Mouse (Mus musculus): ENCODE results near the gene Foxo1. TPM values are rescaled to one million over a fixed set of nuclear protein-coding genes. Genes with fewer than 3 reads are reported as not detected.
A peak's percentile ranks its signal among the peaks of the same experiment; 100 is the strongest.

Gene Foxo1
- polyA plus RNA-seq (2015; fragmentation: Nextera tagmentation; extraction: Ambion mirVana): 6.5 and 7.0 TPM in 2 replicates

- peak within 1 kb of the TSS; percentile 96 for H3K4me2 ChIP-seq
- no peaks in the 10 kb centered on the region for H3K27me3 ChIP-seq (replicated peaks)
- H3K9ac ChIP-seq: peak within 1 kb of the TSS; percentile 91
- peak within 1 kb of the TSS; percentile 95 for H3K27ac ChIP-seq
- no peaks in the 10 kb centered on the region for H3K9me3 ChIP-seq
- H3K4me3 ChIP-seq (replicated peaks): peak within 1 kb of the TSS; percentile 98
- H3K36me3 ChIP-seq: no peaks in the 10 kb centered on the region
- under 1% methylated on average over 73 of the region's 85 CpGs for WGBS
- peaks cover 6% of the 10 kb centered on the region; the same call in 1 of the 2 replicates for H3K4me1 ChIP-seq
- ATAC-seq (ENCODE audit: insufficient read depth, low FRiP score, low read depth): peak; percentile 90
Measured at GRCm38 (mm10) chr3:52267652-52268486, at the start of gene Foxo1. Gene Foxo1, plus strand, starts transcription at chr3:52268336.

GRCm38 (mm10) chr3:52218864-52219263 lies 49.3 kb upstream of the Foxo1 start:
- Histone ChIP-seq H3K4me1 (no peaks in the 10 kb centered on the region), H3K4me3 (replicated peaks) (no peak overlapping the region), H3K9me3 (no peaks in the 10 kb centered on the region), H3K4me2 (no peak overlapping the region), H3K27ac (no peak overlapping the region), H3K9ac (no peak overlapping the region), H3K27me3 (replicated peaks) (no peaks in the 10 kb centered on the region), H3K36me3 (no peaks in the 10 kb centered on the region)
- ATAC-seq (ENCODE audit: insufficient read depth, low FRiP score, low read depth): no peak
- 74% methylated on average over 7 of the region's 7 CpGs for WGBS

GRCm38 (mm10) chr3:52221082-52221481 lies 47.1 kb upstream of the Foxo1 start:
- H3K36me3 ChIP-seq: no peaks in the 10 kb centered on the region
- H3K27ac ChIP-seq: no peak overlapping the region
- H3K27me3 ChIP-seq (replicated peaks): no peaks in the 10 kb centered on the region
- H3K4me3 ChIP-seq (replicated peaks): no peak overlapping the region
- 59% methylated on average over 3 of the region's 3 CpGs for WGBS
- H3K9me3 ChIP-seq: no peaks in the 10 kb centered on the region
- no peak overlapping the region for H3K4me2 ChIP-seq
- no peak overlapping the region for H3K9ac ChIP-seq
- no peak for ATAC-seq (ENCODE audit: insufficient read depth, low FRiP score, low read depth)
- H3K4me1 ChIP-seq: no peaks in the 10 kb centered on the region

DNA sequence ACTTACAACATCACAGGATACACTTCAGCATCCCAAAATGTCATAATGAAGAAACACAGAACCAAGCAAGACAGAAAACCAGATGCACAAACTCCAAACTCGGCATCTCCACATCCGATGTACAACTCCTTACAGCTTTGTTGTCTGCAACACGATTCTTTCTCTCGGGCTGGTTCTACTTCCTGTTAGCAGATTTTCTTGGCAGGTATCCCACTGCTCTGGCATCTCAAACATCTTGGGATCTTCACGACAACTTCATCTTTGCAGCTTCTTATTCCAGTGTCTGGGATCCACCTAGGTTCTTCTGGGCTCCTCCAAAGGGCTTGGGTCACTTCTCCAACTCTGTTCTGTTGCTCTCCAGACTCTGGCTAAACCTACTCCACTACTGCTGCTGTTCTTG lies 46.2 kb upstream of the Foxo1 start:
- H3K4me3 ChIP-seq (replicated peaks): no peak overlapping the region
- H3K4me1 ChIP-seq: no peaks in the 10 kb centered on the region
- H3K27me3 ChIP-seq (replicated peaks): no peaks in the 10 kb centered on the region
- no peak for ATAC-seq (ENCODE audit: insufficient read depth, low FRiP score, low read depth)
- no peaks in the 10 kb centered on the region for H3K9me3 ChIP-seq
- no peak overlapping the region for H3K4me2 ChIP-seq
- H3K9ac ChIP-seq: no peak overlapping the region
- no peak overlapping the region for H3K27ac ChIP-seq
- 41% methylated on average over 5 of the region's 5 CpGs for WGBS
- H3K36me3 ChIP-seq: no peaks in the 10 kb centered on the region

DNA sequence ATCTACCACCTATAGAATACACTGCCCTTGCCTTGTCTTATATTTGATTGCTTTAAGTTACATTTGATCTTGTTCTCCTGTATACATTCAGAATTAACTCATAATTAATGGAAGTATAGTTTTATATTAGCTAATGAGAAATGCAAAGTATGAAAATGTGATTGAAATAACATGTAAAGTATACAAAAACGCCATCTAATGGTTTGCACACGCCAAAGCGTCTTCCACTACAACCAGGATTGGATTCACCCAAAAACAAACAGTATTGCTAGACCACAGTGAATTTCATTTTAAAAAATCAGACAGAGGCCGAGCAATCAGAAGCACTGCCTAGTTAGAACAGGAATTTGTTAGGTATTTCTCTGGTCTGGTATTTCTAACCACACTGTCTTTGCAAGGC lies 31.6 kb upstream of the Foxo1 start:
- WGBS: 83% methylated on average over 4 of the region's 4 CpGs
- no peak for ATAC-seq (ENCODE audit: insufficient read depth, low FRiP score, low read depth)
- Histone ChIP-seq H3K4me2 (no peak overlapping the region), H3K9me3 (no peaks in the 10 kb centered on the region), H3K9ac (no peak overlapping the region), H3K36me3 (no peaks in the 10 kb centered on the region), H3K4me1 (no peaks in the 10 kb centered on the region), H3K27me3 (replicated peaks) (no peaks in the 10 kb centered on the region), H3K4me3 (replicated peaks) (no peak overlapping the region), H3K27ac (no peak overlapping the region)

GRCm38 (mm10) chr3:52237136-52237535 lies 31.0 kb upstream of the Foxo1 start:
- Histone ChIP-seq H3K9me3 (no peaks in the 10 kb centered on the region), H3K27ac (no peak overlapping the region), H3K9ac (no peak overlapping the region), H3K4me2 (no peak overlapping the region), H3K36me3 (no peaks in the 10 kb centered on the region), H3K27me3 (replicated peaks) (no peaks in the 10 kb centered on the region), H3K4me3 (replicated peaks) (no peak overlapping the region), H3K4me1 (no peaks in the 10 kb centered on the region)
- WGBS: 91% methylated on average over 3 of the region's 3 CpGs
- no peak for ATAC-seq (ENCODE audit: insufficient read depth, low FRiP score, low read depth)

- no peaks in the 10 kb centered on the region for H3K27me3 ChIP-seq (replicated peaks)
- no peaks in the 10 kb centered on the region for H3K4me1 ChIP-seq
- no peak overlapping the region for H3K9ac ChIP-seq
- no peaks in the 10 kb centered on the region for H3K9me3 ChIP-seq
- no peak overlapping the region for H3K4me2 ChIP-seq
- WGBS: 77% methylated on average over 5 of the region's 5 CpGs
- H3K36me3 ChIP-seq: no peaks in the 10 kb centered on the region
- no peak overlapping the region for H3K27ac ChIP-seq
- ATAC-seq (ENCODE audit: insufficient read depth, low FRiP score, low read depth): no peak
- no peak overlapping the region for H3K4me3 ChIP-seq (replicated peaks)
Measured at GRCm38 (mm10) chr3:52241062-52241461, 27.1 kb upstream of the Foxo1 start.

DNA sequence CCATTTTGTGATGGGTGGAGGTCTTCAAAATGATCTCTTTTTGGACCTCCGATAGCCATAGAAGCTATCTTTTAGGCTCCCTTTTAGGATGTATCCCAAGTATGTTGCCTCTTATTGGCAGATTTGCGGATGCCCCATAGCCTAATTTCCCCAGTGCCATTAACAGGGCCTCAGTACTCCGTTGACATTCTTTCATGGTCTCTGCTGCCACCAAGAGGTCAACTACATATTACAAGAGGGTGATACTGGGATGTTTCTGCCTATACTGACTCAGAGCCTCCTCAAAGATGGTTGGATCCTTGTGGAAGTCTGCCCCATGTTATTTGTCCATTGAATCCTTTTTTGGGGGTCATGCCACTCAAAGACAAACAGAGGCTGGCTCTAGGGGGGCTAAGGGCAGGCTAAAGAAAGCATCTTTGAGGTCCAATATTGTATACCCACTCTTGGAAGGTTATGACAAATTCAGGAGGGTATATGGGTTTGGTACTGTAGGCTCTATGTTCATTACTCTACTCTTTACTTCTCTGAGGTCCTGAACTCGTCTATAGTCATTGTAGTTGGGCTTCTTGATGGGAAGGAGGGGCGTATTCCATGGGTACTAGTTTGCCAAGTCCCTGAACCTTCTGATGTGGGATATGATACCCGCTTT lies 25.6 kb upstream of the Foxo1 start:
- H3K4me2 ChIP-seq: no peak overlapping the region
- no peaks in the 10 kb centered on the region for H3K27me3 ChIP-seq (replicated peaks)
- no peak overlapping the region for H3K4me3 ChIP-seq (replicated peaks)
- 48% methylated on average over 6 of the region's 6 CpGs for WGBS
- no peak overlapping the region for H3K9ac ChIP-seq
- H3K9me3 ChIP-seq: no peaks in the 10 kb centered on the region
- no peak for ATAC-seq (ENCODE audit: insufficient read depth, low FRiP score, low read depth)
- no peaks in the 10 kb centered on the region for H3K36me3 ChIP-seq
- no peaks in the 10 kb centered on the region for H3K4me1 ChIP-seq
- no peak overlapping the region for H3K27ac ChIP-seq

DNA sequence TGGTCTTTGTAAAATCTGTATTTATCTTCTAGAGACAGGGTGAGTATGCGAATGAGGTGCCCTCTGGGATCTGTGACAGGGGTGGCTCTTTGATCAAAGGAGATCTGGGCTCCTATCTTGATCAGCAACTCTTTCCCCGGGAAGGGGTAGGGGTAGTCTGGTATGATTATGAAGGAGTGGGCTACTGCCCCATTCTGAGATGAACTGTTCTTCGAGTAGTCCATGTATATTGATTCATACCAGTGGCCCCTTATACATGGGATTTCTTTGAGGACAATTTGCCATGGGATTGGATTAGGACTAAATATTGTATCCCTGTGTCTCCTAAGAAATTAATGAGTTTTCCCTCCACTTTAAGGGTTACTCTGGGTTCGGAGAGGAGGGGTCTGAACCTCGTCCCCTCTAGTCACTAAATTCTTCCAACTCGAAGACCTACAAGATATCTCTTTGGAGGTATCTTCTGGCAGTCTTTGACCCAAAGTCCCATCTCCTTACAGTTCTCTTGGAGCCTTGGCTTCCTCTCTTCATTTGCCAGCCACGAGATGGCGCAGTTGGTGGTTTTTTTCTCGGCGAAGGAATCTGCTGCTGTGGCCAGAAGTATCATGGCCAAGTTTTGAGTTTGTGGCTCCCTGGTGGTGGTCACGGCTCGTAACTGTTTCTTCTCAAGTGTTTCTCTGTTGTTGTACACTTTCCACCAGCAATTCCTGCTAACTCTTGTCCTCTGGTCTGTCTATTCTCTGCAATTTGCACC lies 24.7 kb upstream of the Foxo1 start:
- Histone ChIP-seq H3K4me2 (no peak overlapping the region), H3K27me3 (replicated peaks) (no peaks in the 10 kb centered on the region), H3K27ac (no peak overlapping the region), H3K36me3 (no peaks in the 10 kb centered on the region), H3K9ac (no peak overlapping the region), H3K4me3 (replicated peaks) (no peak overlapping the region), H3K4me1 (no peaks in the 10 kb centered on the region), H3K9me3 (no peaks in the 10 kb centered on the region)
- 48% methylated on average over 12 of the region's 12 CpGs for WGBS
- no peak for ATAC-seq (ENCODE audit: insufficient read depth, low FRiP score, low read depth)

DNA sequence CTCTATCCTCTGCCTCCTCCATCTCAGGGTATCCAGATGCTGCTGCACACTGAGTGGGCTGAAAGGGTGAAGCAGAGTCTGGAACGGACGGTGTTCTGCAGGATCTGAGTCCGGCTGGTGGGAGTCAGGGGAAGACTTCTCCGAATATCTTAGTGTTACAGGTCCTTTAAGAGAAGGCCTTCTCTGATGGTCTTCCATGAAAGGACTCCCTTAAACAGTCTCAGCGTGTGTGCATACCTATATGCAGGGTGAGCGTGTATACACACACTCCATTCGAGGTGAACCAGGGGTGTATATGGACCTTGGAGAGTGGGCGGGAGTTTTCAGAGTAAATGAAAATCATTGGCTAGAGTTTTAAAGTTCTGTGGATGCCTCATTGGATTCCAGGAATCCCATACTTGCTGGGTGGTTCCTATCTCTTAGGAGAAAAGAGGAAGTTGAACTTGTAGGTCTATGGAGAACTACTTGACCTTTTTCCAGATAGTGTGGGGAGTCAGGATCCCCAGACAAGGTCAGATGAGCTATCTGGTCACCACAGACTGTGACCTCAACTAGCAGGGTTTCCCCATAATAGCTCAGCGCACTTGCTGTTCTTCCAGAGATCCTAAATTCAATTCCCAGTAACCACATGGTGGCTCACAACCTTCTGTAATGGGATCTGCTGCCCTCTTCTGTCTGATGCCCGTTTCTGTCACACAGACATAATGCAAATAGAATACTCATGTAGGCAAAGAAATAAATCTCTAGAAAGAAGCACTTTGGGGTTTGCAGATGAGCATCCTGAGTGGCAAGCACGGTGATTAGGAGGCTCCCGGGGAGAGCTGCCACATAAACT lies 21.9 kb upstream of the Foxo1 start:
- 81% methylated on average over 12 of the region's 12 CpGs for WGBS
- H3K27ac ChIP-seq: no peak overlapping the region

DNA sequence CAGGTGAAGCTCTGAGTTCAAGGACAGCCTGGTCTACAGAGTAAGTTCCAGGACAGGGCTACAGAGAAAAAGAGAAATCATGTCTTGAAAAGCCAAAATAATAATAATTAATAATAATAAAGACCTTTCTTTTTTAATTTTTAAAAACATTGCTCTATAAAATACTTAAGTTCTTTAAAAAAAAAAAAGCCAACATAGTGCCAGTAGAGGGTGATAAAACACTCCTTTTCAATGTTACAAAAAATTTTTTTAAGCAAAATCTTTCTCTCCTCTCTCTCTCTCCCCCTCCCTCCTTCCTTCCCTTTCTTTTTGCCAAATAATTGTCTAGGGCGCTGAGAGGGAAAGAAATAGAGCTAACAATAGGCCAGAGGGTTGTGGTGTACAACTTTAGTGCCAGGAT lies 17.0 kb upstream of the Foxo1 start:
- H3K27me3 ChIP-seq (replicated peaks): no peaks in the 10 kb centered on the region
- H3K4me3 ChIP-seq (replicated peaks): no peak overlapping the region
- 32% methylated on average over 1 of the region's 1 CpGs for WGBS
- ATAC-seq (ENCODE audit: insufficient read depth, low FRiP score, low read depth): no peak
- no peaks in the 10 kb centered on the region for H3K4me1 ChIP-seq
- H3K36me3 ChIP-seq: no peaks in the 10 kb centered on the region
- H3K27ac ChIP-seq: no peak overlapping the region
- no peak overlapping the region for H3K9ac ChIP-seq
- H3K4me2 ChIP-seq: no peak overlapping the region
- H3K9me3 ChIP-seq: no peaks in the 10 kb centered on the region

More for the DNA sequence above, 21.9 kb upstream of the Foxo1 start:
- Histone ChIP-seq H3K36me3 (no peaks in the 10 kb centered on the region), H3K4me2 (no peak overlapping the region), H3K9me3 (no peaks in the 10 kb centered on the region), H3K27me3 (replicated peaks) (no peaks in the 10 kb centered on the region), H3K4me3 (replicated peaks) (no peak overlapping the region), H3K4me1 (no peaks in the 10 kb centered on the region), H3K9ac (no peak overlapping the region)
- ATAC-seq (ENCODE audit: insufficient read depth, low FRiP score, low read depth): no peak

Data from stomach, embryonic 15.5 days (tissue).